Comparison of ENCODE assay signal across 7 mouse cellular contexts in the genomic region with DNA sequence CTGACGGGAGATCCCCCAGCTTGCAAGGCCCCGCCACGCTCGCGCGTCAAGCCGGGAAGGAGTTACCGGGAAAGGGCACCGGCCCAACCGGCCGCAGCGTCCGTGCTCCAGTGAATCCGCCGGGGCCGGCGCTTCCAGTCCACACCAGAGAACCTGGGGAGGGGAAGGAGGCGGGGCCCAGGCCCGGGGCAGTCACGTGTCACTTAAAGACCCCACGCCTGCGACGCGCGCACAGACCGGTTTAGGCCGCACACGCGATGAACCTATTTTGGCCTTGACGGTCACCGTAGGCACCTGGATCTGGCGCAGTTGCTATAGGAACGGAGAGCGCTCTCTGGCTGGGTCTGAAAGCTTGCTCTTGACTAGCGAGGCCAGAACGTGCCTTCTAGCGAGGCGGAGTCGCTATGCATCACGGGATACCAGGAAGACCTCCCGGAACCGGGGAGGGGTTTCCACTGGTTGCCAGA. TPM values are rescaled to one million over a fixed set of nuclear protein-coding genes. Genes with fewer than 3 reads are reported as not detected.
DNase-seq lines count a peak whose midpoint lies in the region; ATAC-seq lines count a peak whose summit lies in the region.

A gene (minus strand): TSS at position 408 of the 467 bp plus-strand sequence.

- peak within 1 kb of the TSS; percentile 93 for H3K4me3 ChIP-seq in embryonic facial prominence, embryonic 12.5 days
- peak within 1 kb of the TSS; percentile 98 for H3K4me3 ChIP-seq in limb, embryonic 11.5 days (ENCODE audit: low read depth, low read length)
- peak within 1 kb of the TSS; percentile 96 for H3K4me3 ChIP-seq in midbrain, embryonic 14.5 days (replicated peaks; ENCODE audit: low read depth, low read length)

- H3K4me2 ChIP-seq in embryonic facial prominence, embryonic 12.5 days (replicated peaks) = peak within 1 kb of the TSS; percentile 80
- peak within 1 kb of the TSS; percentile 87 for H3K4me2 ChIP-seq in limb, embryonic 11.5 days (ENCODE audit: low read depth, severe bottlenecking)
- peak within 1 kb of the TSS; percentile 74 for H3K4me2 ChIP-seq in midbrain, embryonic 14.5 days (ENCODE audit: low read length)

- H3K36me3 ChIP-seq in embryonic facial prominence, embryonic 12.5 days = peaks cover 5% of the 10 kb centered on the region; the same call in 1 of the 2 replicates
- H3K36me3 ChIP-seq in limb, embryonic 11.5 days (ENCODE audit: control insufficient read depth, insufficient read depth, low read length) = no peaks in the 10 kb centered on the region
- H3K36me3 ChIP-seq in midbrain, embryonic 14.5 days (ENCODE audit: control insufficient read depth, insufficient read depth, low read length) = peaks cover 26% of the 10 kb centered on the region

- H3K27ac ChIP-seq in embryonic facial prominence, embryonic 12.5 days = peak within 1 kb of the TSS; percentile 72
- peak within 1 kb of the TSS; percentile 52; the same call in 1 of the 2 replicates for H3K27ac ChIP-seq in limb, embryonic 11.5 days (replicated peaks; ENCODE audit: low read depth, low read length)
- peak within 1 kb of the TSS; percentile 77 for H3K27ac ChIP-seq in midbrain, embryonic 14.5 days (replicated peaks; ENCODE audit: low read depth, low read length)

- peak within 1 kb of the TSS; percentile 95 for H3K9ac ChIP-seq in embryonic facial prominence, embryonic 12.5 days
- peak within 1 kb of the TSS; percentile 89 for H3K9ac ChIP-seq in limb, embryonic 11.5 days (ENCODE audit: low read length)
- peak within 1 kb of the TSS; percentile 94 for H3K9ac ChIP-seq in midbrain, embryonic 14.5 days (replicated peaks; ENCODE audit: low read length)

- H3K9me3 ChIP-seq in embryonic facial prominence, embryonic 12.5 days = no peaks in the 10 kb centered on the region
- H3K9me3 ChIP-seq in limb, embryonic 11.5 days (ENCODE audit: control insufficient read depth, low read length) = no peaks in the 10 kb centered on the region
- H3K9me3 ChIP-seq in midbrain, embryonic 14.5 days (ENCODE audit: control insufficient read depth, low read length) = no peaks in the 10 kb centered on the region

- peak; percentile 94 for DNase-seq in adrenal gland, postnatal 25 days
- peak; percentile 100 for DNase-seq in heart, adult 11 months
- DNase-seq in kidney, adult 18-20 months = peak; percentile 98
- peak; percentile 98 for DNase-seq in limb, embryonic 11.5 days (ENCODE audit: low spot score)
- DNase-seq in midbrain, embryonic 14.5 days = peak; percentile 100
- DNase-seq in spleen, adult 18-20 months = peak; percentile 92

- H3K4me1 ChIP-seq in embryonic facial prominence, embryonic 12.5 days = peaks cover 20% of the 10 kb centered on the region
- H3K4me1 ChIP-seq in limb, embryonic 11.5 days (ENCODE audit: control insufficient read depth, insufficient read depth, low read length) = peaks cover 2% of the 10 kb centered on the region; the same call in 1 of the 2 replicates
- H3K4me1 ChIP-seq in midbrain, embryonic 14.5 days (ENCODE audit: control insufficient read depth, insufficient read depth, low read length) = peaks cover 16% of the 10 kb centered on the region

- no peaks in the 10 kb centered on the region for H3K27me3 ChIP-seq in embryonic facial prominence, embryonic 12.5 days
- no peaks in the 10 kb centered on the region for H3K27me3 ChIP-seq in limb, embryonic 11.5 days (ENCODE audit: control insufficient read depth, insufficient read depth, low read length)
- no peaks in the 10 kb centered on the region for H3K27me3 ChIP-seq in midbrain, embryonic 14.5 days (ENCODE audit: control insufficient read depth, insufficient read depth, low read length)

- WGBS in embryonic facial prominence, embryonic 12.5 days = under 1% methylated on average over 40 of the region's 42 CpGs
- WGBS in limb, embryonic 11.5 days = under 1% methylated on average over 37 of the region's 42 CpGs
- WGBS in midbrain, embryonic 14.5 days = under 1% methylated on average over 42 of the region's 42 CpGs

- peak; percentile 93 for ATAC-seq in embryonic facial prominence, embryonic 12.5 days (ENCODE audit: insufficient number of reproducible peaks, insufficient read depth, low FRiP score, low TSS enrichment)
- peak; percentile 90 for ATAC-seq in limb, embryonic 11.5 days (ENCODE audit: insufficient number of reproducible peaks, low FRiP score, low TSS enrichment, low read depth)
- peak; percentile 92 for ATAC-seq in midbrain, embryonic 14.5 days (ENCODE audit: low FRiP score, low TSS enrichment)

RNA-seq across cellular contexts. Expression of the gene that starts here (rescaled TPM):
- total RNA-seq in adrenal gland, postnatal 25 days (2021) = 25.3 and 32.2 TPM in 2 replicates
- 4.1 and 4.7 TPM in 2 replicates for polyA plus RNA-seq in embryonic facial prominence, embryonic 12.5 days (2016; fragmentation: Nextera tagmentation; extraction: Ambion mirVana)
- polyA plus RNA-seq in limb, embryonic 11.5 days (2014; fragmentation: Nextera tagmentation; extraction: Ambion mirVana) = 3.1 and 3.6 TPM in 2 replicates
- polyA plus RNA-seq in midbrain, embryonic 14.5 days (2014; fragmentation: Nextera tagmentation; extraction: Ambion mirVana) = 6.0 and 6.7 TPM in 2 replicates

Comparison
In these comparisons a context has a peak if more than half of its experiments do, and no peak if none do; other contexts are left out.
1. Peak in every context shown above with its lines: DNase-seq, ATAC-seq, H3K4me3 ChIP-seq and H3K27ac ChIP-seq.